Mouse (Mus musculus): ENCODE results near the gene Smad3.

DNA sequence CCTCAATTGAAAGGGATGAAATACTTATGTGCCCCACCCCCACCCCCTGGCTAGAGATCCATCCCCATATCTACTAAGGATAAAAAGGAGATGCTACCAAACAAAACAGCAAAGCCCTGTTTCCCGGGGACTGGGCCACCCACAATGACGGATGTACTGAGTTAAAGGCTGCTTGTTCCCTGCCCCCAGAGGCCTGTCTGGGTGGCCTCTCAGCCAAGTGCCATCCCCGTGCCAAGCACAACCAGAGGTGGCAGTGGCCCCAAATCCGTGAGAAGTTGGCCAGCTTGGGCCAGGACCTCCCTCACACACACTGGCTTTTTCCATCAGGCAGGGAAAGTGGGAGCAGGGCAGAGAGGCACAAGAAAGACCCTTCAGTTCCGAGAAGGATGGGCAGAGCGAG, 45.0 kb downstream of the Smad3 start:
- TF ChIP-seq MAX (IDR thresholded peaks at IDR 0.05; ENCODE audit: low read length), result no peak
- TF ChIP-seq CTCF (conservative IDR thresholded peaks at IDR 0.05 in 1 of 2, IDR thresholded peaks at IDR 0.05 in 1 of 2; ENCODE audit: low read depth in 2 of 2, low read length in 2 of 2), result no peak
- no peak for TF ChIP-seq POLR2AphosphoS2 (IDR thresholded peaks at IDR 0.05; ENCODE audit: low read depth, low read length)
- no peak for TF ChIP-seq USF1 (IDR thresholded peaks at IDR 0.05; ENCODE audit: low read depth, low read length)
- TF ChIP-seq SIN3A (IDR thresholded peaks at IDR 0.05; ENCODE audit: low read length), result no peak
- no peak for TF ChIP-seq ZKSCAN1 (IDR thresholded peaks at IDR 0.05; ENCODE audit: borderline replicate concordance, low read depth, low read length)
- no peak for TF ChIP-seq CHD2 (IDR thresholded peaks at IDR 0.05; ENCODE audit: low read length)
- TF ChIP-seq POLR2A (IDR thresholded peaks at IDR 0.05; ENCODE audit: low read depth, low read length), result no peak
- TF ChIP-seq EP300 (IDR thresholded peaks at IDR 0.05; ENCODE audit: low read length), result no peak
- TF ChIP-seq NRF1 (IDR thresholded peaks at IDR 0.05; ENCODE audit: low read depth, low read length), result no peak
- TF ChIP-seq GABPA (IDR thresholded peaks at IDR 0.05; ENCODE audit: insufficient replicate concordance, low read depth, low read length), result no peak
- no peak for TF ChIP-seq TCF12 (IDR thresholded peaks at IDR 0.05; ENCODE audit: low read depth, low read length)
- no peak for TF ChIP-seq MAFK (IDR thresholded peaks at IDR 0.05; ENCODE audit: insufficient replicate concordance, low read length)

Data from CH12.LX (cell line).